ENCODE assay signal across 13 mouse cellular contexts in genomic region chr10:24458667-24459066, GRCm38 (mm10).
DNase-seq lines count a peak whose midpoint lies in the region; ATAC-seq lines count a peak whose summit lies in the region.
"Had no signal": no experiment of that assay in that cellular context is flagged by ENCODE, and none has a peak within 500 bp of the region (broad histone marks: within the 10 kb centered on the region; RNA-seq: fewer than 3 reads in every experiment).

No protein-coding gene starts in this region.

- H3K36me3 ChIP-seq in heart, embryonic 12.5 days, result no peaks in the 10 kb centered on the region
- H3K36me3 ChIP-seq in limb, embryonic 15.5 days, result no peaks in the 10 kb centered on the region
- H3K36me3 ChIP-seq in kidney, embryonic 14.5 days (ENCODE audit: control insufficient read depth, insufficient read depth, low read length), result no peaks in the 10 kb centered on the region
- H3K36me3 ChIP-seq: neural tube, embryonic 12.5 days had no signal

- no peak for DNase-seq in heart, postnatal 14 days
- DNase-seq in fibroblast of lung, adult 2 months (ENCODE audit: low read depth), result peak; percentile 94
- DNase-seq in spleen, postnatal 4 days (ENCODE audit: low spot score in 2 of 2), result no peak
- no peak for DNase-seq in kidney, adult 9 months
- DNase-seq: cerebellum, postnatal 14 days; gastrocnemius, postnatal 10 days; kidney, adult 2 months; thymus, postnatal 4 days had no signal

- no peak overlapping the region for H3K4me2 ChIP-seq in heart, embryonic 12.5 days
- no peak overlapping the region for H3K4me2 ChIP-seq in limb, embryonic 15.5 days
- no peak overlapping the region for H3K4me2 ChIP-seq in kidney, embryonic 14.5 days (replicated peaks; ENCODE audit: low read depth, low read length)
- H3K4me2 ChIP-seq: neural tube, embryonic 12.5 days had no signal

- H3K4me1 ChIP-seq in heart, embryonic 12.5 days (replicated peaks), result peaks cover 11% of the 10 kb centered on the region
- no peaks in the 10 kb centered on the region for H3K4me1 ChIP-seq in limb, embryonic 15.5 days
- H3K4me1 ChIP-seq in kidney, embryonic 14.5 days (ENCODE audit: control insufficient read depth, insufficient read depth, low read length), result no peaks in the 10 kb centered on the region
- H3K4me1 ChIP-seq: neural tube, embryonic 12.5 days had no signal

- WGBS in heart, embryonic 12.5 days, result 24% methylated on average over 2 of the region's 2 CpGs
- 67% methylated on average over 2 of the region's 2 CpGs for WGBS in limb, embryonic 15.5 days
- WGBS in kidney, embryonic 14.5 days, result 74% methylated on average over 2 of the region's 2 CpGs

- ATAC-seq in heart, embryonic 12.5 days (ENCODE audit: insufficient number of reproducible peaks, low FRiP score), result peak; percentile 63
- peak; percentile 14 for ATAC-seq in activated CD4-positive, CD25-positive, alpha-beta regulatory T cell, adult 4 months
- ATAC-seq in limb, embryonic 15.5 days (ENCODE audit: insufficient number of reproducible peaks, low FRiP score, low TSS enrichment, low read depth), result no peak
- no peak for ATAC-seq in kidney, embryonic 14.5 days (ENCODE audit: low FRiP score, low TSS enrichment)

- H3K9me3 ChIP-seq in heart, embryonic 12.5 days (replicated peaks), result no peaks in the 10 kb centered on the region
- H3K9me3 ChIP-seq in limb, embryonic 15.5 days, result no peaks in the 10 kb centered on the region
- H3K9me3 ChIP-seq in kidney, embryonic 14.5 days (ENCODE audit: control insufficient read depth, low read length), result peaks cover 3% of the 10 kb centered on the region; the same call in 1 of the 2 replicates
- H3K9me3 ChIP-seq: neural tube, embryonic 12.5 days had no signal

- H3K27me3 ChIP-seq in heart, embryonic 12.5 days (replicated peaks), result no peaks in the 10 kb centered on the region
- no peaks in the 10 kb centered on the region for H3K27me3 ChIP-seq in limb, embryonic 15.5 days
- H3K27me3 ChIP-seq in kidney, embryonic 14.5 days (ENCODE audit: control insufficient read depth, insufficient read depth, low read length), result no peaks in the 10 kb centered on the region
- H3K27me3 ChIP-seq: neural tube, embryonic 12.5 days had no signal

- H3K9ac ChIP-seq in heart, embryonic 12.5 days, result no peak overlapping the region
- H3K9ac ChIP-seq in limb, embryonic 15.5 days, result no peak overlapping the region
- H3K9ac ChIP-seq in kidney, embryonic 14.5 days (ENCODE audit: low read depth, low read length), result no peak overlapping the region
- H3K9ac ChIP-seq: neural tube, embryonic 12.5 days had no signal

- no peak overlapping the region for H3K4me3 ChIP-seq in heart, embryonic 12.5 days
- no peak overlapping the region for H3K4me3 ChIP-seq in limb, embryonic 15.5 days
- H3K4me3 ChIP-seq in kidney, embryonic 14.5 days (ENCODE audit: low read length), result no peak overlapping the region
- H3K4me3 ChIP-seq: neural tube, embryonic 12.5 days had no signal

- peak overlapping the region; percentile 73 for H3K27ac ChIP-seq in heart, embryonic 12.5 days (ENCODE audit: poor library complexity, severe bottlenecking)
- peak overlapping the region; percentile 44 for H3K27ac ChIP-seq in limb, embryonic 15.5 days
- H3K27ac ChIP-seq in kidney, embryonic 14.5 days (ENCODE audit: low read depth, low read length), result no peak overlapping the region
- H3K27ac ChIP-seq: neural tube, embryonic 12.5 days had no signal

- intact Hi-C loops in heart, postnatal 14 days (cut with DNase I), result no loop called here

Comparison
In these comparisons a context has a peak if more than half of its experiments do, and no peak if none do; other contexts are left out.
1. ATAC-seq: peak in heart, embryonic 12.5 days (single experiment) and activated CD4-positive, CD25-positive, alpha-beta regulatory T cell, adult 4 months (single experiment); none in limb, embryonic 15.5 days (single experiment) and kidney, embryonic 14.5 days (single experiment).